Mouse (Mus musculus): ENCODE data around the gene Osgin1. TPM values are rescaled to one million over a fixed set of nuclear protein-coding genes. Genes with fewer than 3 reads are reported as not detected.
A peak's percentile ranks its signal among the peaks of the same experiment; 100 is the strongest.

Gene Osgin1
- polyA plus RNA-seq, 1 experiment from 2014 or later, result 0.60 TPM

- no peaks in the 10 kb centered on the region for H3K4me1 ChIP-seq
- H3K9ac ChIP-seq, result no peak overlapping the region
- no peak overlapping the region for H3K4me2 ChIP-seq
- no peaks in the 10 kb centered on the region for H3K27me3 ChIP-seq
- H3K9me3 ChIP-seq, result no peaks in the 10 kb centered on the region
- WGBS, result 71% methylated on average over 10 of the region's 10 CpGs
- peaks cover 53% of the 10 kb centered on the region for H3K36me3 ChIP-seq
- H3K4me3 ChIP-seq, result no peak overlapping the region
- ATAC-seq (ENCODE audit: insufficient number of reproducible peaks, insufficient read depth, low FRiP score, low TSS enrichment, low read depth), result no peak
- no peak overlapping the region for H3K27ac ChIP-seq
Measured at GRCm38 (mm10) chr8:119403912-119404311, 30.0 kb upstream of the Osgin1 start.

- no peak overlapping the region for H3K27ac ChIP-seq
- no peak overlapping the region for H3K4me3 ChIP-seq
- H3K27me3 ChIP-seq, result no peaks in the 10 kb centered on the region
- H3K4me1 ChIP-seq, result no peaks in the 10 kb centered on the region
- ATAC-seq (ENCODE audit: insufficient number of reproducible peaks, insufficient read depth, low FRiP score, low TSS enrichment, low read depth), result no peak
- peaks cover 61% of the 10 kb centered on the region for H3K36me3 ChIP-seq
- H3K9me3 ChIP-seq, result no peaks in the 10 kb centered on the region
- WGBS, result 94% methylated on average over 5 of the region's 5 CpGs
- H3K4me2 ChIP-seq, result no peak overlapping the region
- no peak overlapping the region for H3K9ac ChIP-seq
Measured at GRCm38 (mm10) chr8:119404648-119405047, 29.3 kb upstream of the Osgin1 start.

- 87% methylated on average over 8 of the region's 8 CpGs for WGBS
- Histone ChIP-seq H3K9ac (no peak overlapping the region), H3K4me3 (no peak overlapping the region), H3K4me1 (peaks cover 4% of the 10 kb centered on the region; the same call in 1 of the 2 replicates), H3K27ac (no peak overlapping the region), H3K9me3 (no peaks in the 10 kb centered on the region), H3K27me3 (no peaks in the 10 kb centered on the region; the same call in 1 of the 2 replicates), H3K4me2 (no peak overlapping the region), H3K36me3 (peaks cover 64% of the 10 kb centered on the region)
- ATAC-seq (ENCODE audit: insufficient number of reproducible peaks, insufficient read depth, low FRiP score, low TSS enrichment, low read depth), result no peak
Measured at GRCm38 (mm10) chr8:119408311-119408710, 25.6 kb upstream of the Osgin1 start.

GRCm38 (mm10) chr8:119412037-119412734 is 21.7 kb upstream of the Osgin1 start:
- no peak overlapping the region for H3K9ac ChIP-seq
- peaks cover 5% of the 10 kb centered on the region; the same call in 1 of the 2 replicates for H3K27me3 ChIP-seq
- 56% methylated on average over 10 of the region's 10 CpGs for WGBS
- no peak overlapping the region for H3K4me2 ChIP-seq
- no peaks in the 10 kb centered on the region for H3K9me3 ChIP-seq
- H3K4me3 ChIP-seq, result no peak overlapping the region
- no peak for ATAC-seq (ENCODE audit: insufficient number of reproducible peaks, insufficient read depth, low FRiP score, low TSS enrichment, low read depth)
- H3K36me3 ChIP-seq, result peaks cover 42% of the 10 kb centered on the region
- H3K27ac ChIP-seq, result no peak overlapping the region
- H3K4me1 ChIP-seq, result peaks cover 7% of the 10 kb centered on the region

- peak overlapping the region; percentile 62 for H3K4me2 ChIP-seq
- H3K36me3 ChIP-seq, result peaks cover 34% of the 10 kb centered on the region
- H3K4me1 ChIP-seq, result peaks cover 7% of the 10 kb centered on the region
- WGBS, result 9% methylated on average over 18 of the region's 18 CpGs
- no peak overlapping the region for H3K27ac ChIP-seq
- H3K9me3 ChIP-seq, result no peaks in the 10 kb centered on the region
- H3K9ac ChIP-seq, result peak overlapping the region; percentile 71
- H3K4me3 ChIP-seq, result peak overlapping the region; percentile 26; the same call in 1 of the 2 replicates
- peaks cover 5% of the 10 kb centered on the region; the same call in 1 of the 2 replicates for H3K27me3 ChIP-seq
- 0 out of 2 replicates have a peak, but pooled peaks have one; percentile 17 for ATAC-seq (ENCODE audit: insufficient number of reproducible peaks, insufficient read depth, low FRiP score, low TSS enrichment, low read depth)
Measured at GRCm38 (mm10) chr8:119412735-119413498, 21.0 kb upstream of the Osgin1 start.

- H3K27ac ChIP-seq, result no peak overlapping the region
- peaks cover 7% of the 10 kb centered on the region for H3K4me1 ChIP-seq
- 82% methylated on average over 10 of the region's 10 CpGs for WGBS
- ATAC-seq (ENCODE audit: insufficient number of reproducible peaks, insufficient read depth, low FRiP score, low TSS enrichment, low read depth), result no peak
- H3K4me3 ChIP-seq, result no peak overlapping the region
- H3K27me3 ChIP-seq, result peaks cover 5% of the 10 kb centered on the region; the same call in 1 of the 2 replicates
- no peaks in the 10 kb centered on the region for H3K9me3 ChIP-seq
- H3K36me3 ChIP-seq, result peaks cover 28% of the 10 kb centered on the region
- H3K9ac ChIP-seq, result no peak overlapping the region
- no peak overlapping the region for H3K4me2 ChIP-seq
Measured at GRCm38 (mm10) chr8:119413605-119414004, 20.3 kb upstream of the Osgin1 start.

GRCm38 (mm10) chr8:119420318-119420717 is 13.6 kb upstream of the Osgin1 start:
- H3K27ac ChIP-seq, result no peak overlapping the region
- no peaks in the 10 kb centered on the region for H3K9me3 ChIP-seq
- ATAC-seq (ENCODE audit: insufficient number of reproducible peaks, insufficient read depth, low FRiP score, low TSS enrichment, low read depth), result no peak
- H3K9ac ChIP-seq, result no peak overlapping the region
- H3K36me3 ChIP-seq, result no peaks in the 10 kb centered on the region
- peaks cover 31% of the 10 kb centered on the region for H3K4me1 ChIP-seq
- H3K27me3 ChIP-seq, result no peaks in the 10 kb centered on the region
- no peak overlapping the region for H3K4me3 ChIP-seq
- 53% methylated on average over 7 of the region's 7 CpGs for WGBS
- H3K4me2 ChIP-seq, result no peak overlapping the region

GRCm38 (mm10) chr8:119421603-119422122 is 12.3 kb upstream of the Osgin1 start:
- Histone ChIP-seq H3K9ac (peak overlapping the region; percentile 44; the same call in 1 of the 2 replicates), H3K36me3 (no peaks in the 10 kb centered on the region), H3K4me2 (no peak overlapping the region), H3K27me3 (no peaks in the 10 kb centered on the region), H3K9me3 (no peaks in the 10 kb centered on the region), H3K4me3 (no peak overlapping the region), H3K27ac (peak overlapping the region; percentile 13; the same call in 1 of the 2 replicates), H3K4me1 (peaks cover 28% of the 10 kb centered on the region)
- ATAC-seq (ENCODE audit: insufficient number of reproducible peaks, insufficient read depth, low FRiP score, low TSS enrichment, low read depth), result no peak
- WGBS, result 50% methylated on average over 9 of the region's 9 CpGs

GRCm38 (mm10) chr8:119422123-119422711 is 11.7 kb upstream of the Osgin1 start:
- WGBS, result 63% methylated on average over 9 of the region's 9 CpGs

GRCm38 (mm10) chr8:119423631-119424141 is 10.2 kb upstream of the Osgin1 start:
- ATAC-seq (ENCODE audit: insufficient number of reproducible peaks, insufficient read depth, low FRiP score, low TSS enrichment, low read depth), result no peak; the same call in 1 of the 2 replicates
- H3K4me1 ChIP-seq, result peaks cover 28% of the 10 kb centered on the region
- H3K9me3 ChIP-seq, result no peaks in the 10 kb centered on the region
- 52% methylated on average over 9 of the region's 9 CpGs for WGBS
- H3K27me3 ChIP-seq, result no peaks in the 10 kb centered on the region
- H3K27ac ChIP-seq, result 0 out of 2 replicates have a peak overlapping the region, but pooled peaks have one; percentile 2
- no peaks in the 10 kb centered on the region for H3K36me3 ChIP-seq
- H3K4me2 ChIP-seq, result no peak overlapping the region
- H3K4me3 ChIP-seq, result no peak overlapping the region
- no peak overlapping the region for H3K9ac ChIP-seq

More at GRCm38 (mm10) chr8:119422123-119422711, 11.7 kb upstream of the Osgin1 start:
- Histone ChIP-seq H3K36me3 (no peaks in the 10 kb centered on the region), H3K27ac (peak overlapping the region; percentile 13; the same call in 1 of the 2 replicates), H3K4me2 (no peak overlapping the region), H3K9me3 (no peaks in the 10 kb centered on the region), H3K4me3 (no peak overlapping the region), H3K4me1 (peaks cover 28% of the 10 kb centered on the region), H3K9ac (peak overlapping the region; percentile 44; the same call in 1 of the 2 replicates), H3K27me3 (no peaks in the 10 kb centered on the region)
- ATAC-seq (ENCODE audit: insufficient number of reproducible peaks, insufficient read depth, low FRiP score, low TSS enrichment, low read depth), result no peak

- Histone ChIP-seq H3K27ac (0 out of 2 replicates have a peak overlapping the region, but pooled peaks have one; percentile 2), H3K36me3 (no peaks in the 10 kb centered on the region), H3K4me1 (peaks cover 26% of the 10 kb centered on the region), H3K4me2 (no peak overlapping the region), H3K9ac (no peak overlapping the region), H3K4me3 (no peak overlapping the region), H3K27me3 (no peaks in the 10 kb centered on the region), H3K9me3 (no peaks in the 10 kb centered on the region)
- 86% methylated on average over 10 of the region's 10 CpGs for WGBS
- no peak for ATAC-seq (ENCODE audit: insufficient number of reproducible peaks, insufficient read depth, low FRiP score, low TSS enrichment, low read depth)
Measured at GRCm38 (mm10) chr8:119424199-119424733, 9.7 kb upstream of the Osgin1 start.

All from embryonic facial prominence, embryonic 13.5 days (tissue).